Mouse (Mus musculus) heart, embryonic 13.5 days (tissue): ENCODE data around the gene Gm20538. TPM values are rescaled to one million over a fixed set of nuclear protein-coding genes. Genes with fewer than 3 reads are reported as not detected.

Source experiments
- ATAC-seq: fragments of 200-750 bp; cut with Nextera tagmentation; 2 replicates; pipeline ENCODE4 v1.8.0; 2017; ENCODE audit warnings: moderate TSS enrichment; ENCODE audit not compliant: insufficient number of reproducible peaks, low FRiP score, low TSS enrichment; ENCODE audit errors: extremely low read depth
- H3K27ac ChIP-seq: fragments of 300-500 bp; sonication (generic); replicated peaks from 2 replicates; pipeline ENCODE4 v1.5.1; 2015; ENCODE audit warnings: moderate library complexity, mild to moderate bottlenecking, inconsistent platforms
- H3K27me3 ChIP-seq: fragments of 300-500 bp; sonication (generic); replicated peaks from 2 replicates; pipeline ENCODE4 v1.6.1; 2015; ENCODE audit warnings: mild to moderate bottlenecking, inconsistent platforms
- H3K36me3 ChIP-seq: fragments of 300-500 bp; sonication (generic); 2 replicates; pipeline ENCODE4 v1.6.1; 2015; ENCODE audit warnings: mild to moderate bottlenecking, inconsistent platforms
- H3K4me1 ChIP-seq: fragments of 300-500 bp; sonication (generic); 2 replicates; pipeline ENCODE4 v1.6.1; 2015; ENCODE audit warnings: inconsistent platforms
- H3K4me2 ChIP-seq: fragments of 300-500 bp; sonication (generic); 2 replicates; pipeline ENCODE4 v1.6.1; 2015; ENCODE audit warnings: inconsistent platforms, mild to moderate bottlenecking, moderate library complexity
- H3K4me3 ChIP-seq: fragments of 300-500 bp; sonication (generic); 2 replicates; pipeline ENCODE4 v1.5.1; 2015; ENCODE audit warnings: moderate library complexity, mild to moderate bottlenecking, inconsistent platforms
- H3K9ac ChIP-seq: fragments of 300-500 bp; sonication (generic); 2 replicates; pipeline ENCODE4 v1.6.1; 2015; ENCODE audit warnings: inconsistent platforms, mild to moderate bottlenecking, moderate library complexity
- H3K9me3 ChIP-seq: fragments of 300-500 bp; sonication (generic); 2 replicates; pipeline ENCODE4 v1.6.1; 2016; ENCODE audit warnings: inconsistent platforms
- WGBS: fragments of 180-500 bp; shearing (Covaris S2); methylation state at CpG from one replicate; pipeline ENCODE4 v1.1.7; 2015; ENCODE audit warnings: mixed read lengths; 5-methylcytosine and 5-hydroxymethylcytosine counted together
- polyA plus RNA-seq: library from polyadenylated mRNA; unstranded; fragments of >200 nt; fragmentation: Nextera tagmentation; extraction: Ambion mirVana; gene quantifications from 2 replicates; pipeline ENCODE4 v1.2.1, GENCODE M21; 2015

Gm20538 gene
- polyA plus RNA-seq, 1 experiment from 2014 or later: not detected

DNA sequence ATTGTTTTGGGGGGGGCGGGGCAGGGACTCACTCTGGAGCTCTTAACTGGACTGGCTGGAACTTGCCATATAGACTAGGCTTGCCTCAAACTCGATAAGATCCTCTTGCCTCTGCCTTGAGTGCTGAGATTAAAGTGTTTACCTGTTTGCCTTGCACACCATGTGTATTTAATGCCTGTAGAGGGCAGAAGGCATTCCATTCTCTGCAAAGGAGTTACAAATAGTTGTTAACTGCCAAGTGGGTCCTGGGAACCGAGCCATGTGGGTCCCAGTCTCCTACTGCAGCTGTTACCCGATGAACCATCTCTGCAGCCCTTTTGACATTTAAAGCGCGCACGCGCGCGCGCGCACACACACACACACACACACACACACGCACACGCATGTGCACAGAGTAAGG lies 11.4 kb upstream of the Gm20538 start:
- no peak for ATAC-seq
- Histone ChIP-seq H3K4me1 (peaks cover 33% of the 10 kb centered on the region), H3K27me3 (0 out of 2 replicates have a peak, but pooled peaks cover under 1% of the 10 kb centered on the region), H3K4me3 (peak overlapping the region; percentile 92), H3K36me3 (peaks cover 51% of the 10 kb centered on the region), H3K9me3 (no peaks in the 10 kb centered on the region), H3K27ac (no peak overlapping the region), H3K9ac (peak overlapping the region; percentile 88; the same call in 1 of the 2 replicates), H3K4me2 (peak overlapping the region; percentile 83)
- 92% methylated on average over 14 of the region's 14 CpGs for WGBS

DNA sequence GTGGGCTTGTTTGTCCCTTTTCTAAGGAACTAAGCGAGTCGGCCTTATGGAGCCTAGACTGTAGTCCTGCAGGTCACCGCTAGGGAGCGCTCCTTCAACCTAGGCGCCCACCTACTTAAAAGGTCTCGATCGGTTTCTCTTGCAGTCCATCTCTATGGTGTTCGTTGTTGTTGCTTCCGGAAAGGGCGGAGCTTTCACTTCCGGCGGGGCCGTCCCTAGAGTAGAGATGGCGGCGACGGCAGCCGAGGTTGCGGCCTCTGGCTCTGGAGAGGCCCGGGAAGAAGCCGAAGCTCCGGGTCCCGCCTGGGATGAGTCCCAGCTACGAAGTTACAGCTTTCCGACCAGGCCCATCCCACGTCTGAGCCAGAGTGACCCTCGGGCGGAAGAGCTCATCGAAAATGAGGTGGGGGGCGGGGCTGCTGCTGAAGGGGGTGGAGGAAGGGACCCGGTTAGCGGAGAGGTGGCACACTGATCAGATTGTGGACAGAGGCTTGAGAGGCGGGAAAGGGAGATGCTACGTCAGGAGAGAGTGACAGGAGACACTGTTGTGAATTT lies 10.1 kb upstream of the Gm20538 start, which contains the start of gene Hif1an:
TSS of gene Hif1an (plus strand) at position 199 of the 555 bp plus-strand sequence.
- no peaks in the 10 kb centered on the region for H3K9me3 ChIP-seq
- peak within 1 kb of the TSS; percentile 88 for H3K9ac ChIP-seq
- peaks cover 39% of the 10 kb centered on the region for H3K36me3 ChIP-seq
- peak within 1 kb of the TSS; percentile 79 for H3K27ac ChIP-seq
- under 1% methylated on average over 33 of the region's 33 CpGs for WGBS
- peaks cover 12% of the 10 kb centered on the region for H3K27me3 ChIP-seq
- peak; percentile 91 for ATAC-seq
- H3K4me1 ChIP-seq: peaks cover 33% of the 10 kb centered on the region
- peak within 1 kb of the TSS; percentile 92 for H3K4me3 ChIP-seq
- H3K4me2 ChIP-seq: peak within 1 kb of the TSS; percentile 83

- ATAC-seq: peak; percentile 58
- Histone ChIP-seq H3K36me3 (peaks cover 38% of the 10 kb centered on the region), H3K9ac (peak within 1 kb of the TSS; percentile 94), H3K9me3 (no peaks in the 10 kb centered on the region), H3K27ac (peak within 1 kb of the TSS; percentile 80), H3K4me3 (peak within 1 kb of the TSS; percentile 94), H3K4me2 (peak within 1 kb of the TSS; percentile 80), H3K27me3 (peaks cover 12% of the 10 kb centered on the region), H3K4me1 (peaks cover 16% of the 10 kb centered on the region)
- WGBS: under 1% methylated on average over 50 of the region's 50 CpGs
Observed at GRCm38 (mm10) chr19:44554861-44555590, 2.4 kb upstream of the Gm20538 start, which contains the start of gene Ndufb8. TSS of gene Ndufb8 (minus strand) at chr19:44555440.

DNA sequence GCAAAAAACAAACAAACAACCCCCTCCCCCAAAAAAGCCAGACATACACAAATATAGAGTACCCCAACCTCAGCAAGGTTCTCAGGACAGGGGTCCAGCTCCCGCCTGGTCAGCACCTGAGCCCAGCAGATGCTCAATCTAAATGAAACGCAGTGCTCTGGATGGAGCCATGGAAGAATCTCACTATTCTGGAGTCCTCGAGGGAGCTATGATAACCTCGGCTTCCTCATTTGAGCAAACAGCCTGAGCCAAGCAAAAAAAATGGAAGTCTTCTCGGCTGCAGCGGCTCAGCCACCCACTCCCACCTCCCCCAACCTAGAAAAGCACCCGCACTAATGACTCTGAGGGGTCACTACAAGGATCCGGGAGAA lies 1.8 kb upstream of the Gm20538 start:
- Histone ChIP-seq H3K27me3 (peaks cover 12% of the 10 kb centered on the region), H3K4me1 (peaks cover 16% of the 10 kb centered on the region), H3K4me3 (peak overlapping the region; percentile 94), H3K36me3 (peaks cover 43% of the 10 kb centered on the region), H3K4me2 (peak overlapping the region; percentile 80), H3K27ac (peak overlapping the region; percentile 80), H3K9me3 (no peaks in the 10 kb centered on the region), H3K9ac (peak overlapping the region; percentile 94)
- no peak for ATAC-seq
- 4% methylated on average over 8 of the region's 8 CpGs for WGBS

GRCm38 (mm10) chr19:44553286-44553685 lies 655 bp upstream of the Gm20538 start:
- Histone ChIP-seq H3K4me3 (no peak overlapping the region), H3K9me3 (no peaks in the 10 kb centered on the region), H3K27ac (no peak overlapping the region), H3K4me1 (peaks cover 16% of the 10 kb centered on the region), H3K27me3 (peaks cover 5% of the 10 kb centered on the region), H3K9ac (no peak overlapping the region), H3K36me3 (peaks cover 55% of the 10 kb centered on the region), H3K4me2 (0 out of 2 replicates have a peak overlapping the region, but pooled peaks have one; percentile 80)
- 92% methylated on average over 4 of the region's 4 CpGs for WGBS
- no peak for ATAC-seq

DNA sequence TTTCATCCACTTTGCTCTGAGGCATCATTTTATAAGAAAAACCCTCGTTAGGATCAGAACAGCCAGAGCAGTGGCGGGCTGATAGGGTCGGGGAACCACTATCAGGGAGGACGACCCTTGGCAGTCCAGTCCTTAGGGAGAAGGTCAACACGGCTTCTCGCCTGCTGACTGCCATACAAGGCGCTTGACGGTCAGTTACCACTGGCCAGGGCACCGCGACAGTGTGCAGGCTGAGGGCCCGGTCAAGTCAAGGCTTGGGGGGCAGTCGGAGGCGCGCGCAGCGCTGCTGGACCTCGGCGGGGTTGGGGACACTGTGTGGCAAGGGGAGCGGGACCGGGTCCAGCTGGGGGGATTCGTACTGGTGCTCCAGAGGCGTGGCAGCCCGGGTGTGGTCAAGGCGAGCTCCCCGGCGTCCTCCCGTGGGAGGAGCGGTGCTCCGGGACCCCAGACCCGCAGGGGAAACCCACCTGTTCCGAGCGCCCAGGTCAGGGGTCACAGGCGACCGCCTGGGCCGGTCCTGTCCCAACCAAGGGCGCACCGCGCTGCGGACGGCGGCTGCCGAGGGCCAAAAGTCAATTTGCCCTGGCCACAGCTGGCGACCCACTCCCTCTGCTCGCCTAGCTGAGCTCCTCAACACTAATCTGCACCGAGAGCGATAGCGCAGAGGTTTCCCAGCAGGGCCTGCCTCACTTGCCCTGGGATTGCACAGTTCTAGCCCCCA lies 7.2 kb downstream of the Gm20538 start, which contains the start of gene Sec31b:
TSS of gene Sec31b (minus strand) at position 544 of the 721 bp plus-strand sequence.
- H3K4me2 ChIP-seq: peak within 1 kb of the TSS; percentile 94
- peaks cover 15% of the 10 kb centered on the region for H3K27me3 ChIP-seq
- H3K9me3 ChIP-seq: peaks cover 7% of the 10 kb centered on the region
- WGBS: 1% methylated on average over 47 of the region's 47 CpGs
- H3K9ac ChIP-seq: peak within 1 kb of the TSS; percentile 86
- H3K27ac ChIP-seq: no peak within 1 kb of the TSS
- peak; percentile 51 for ATAC-seq
- H3K4me3 ChIP-seq: peak within 1 kb of the TSS; percentile 67
- peaks cover 9% of the 10 kb centered on the region for H3K4me1 ChIP-seq
- peaks cover 40% of the 10 kb centered on the region for H3K36me3 ChIP-seq

GRCm38 (mm10) chr19:44544775-44545174 lies 7.9 kb downstream of the Gm20538 start:
- WGBS: 3% methylated on average over 13 of the region's 13 CpGs
- Histone ChIP-seq H3K9ac (no peak overlapping the region), H3K36me3 (peaks cover 33% of the 10 kb centered on the region), H3K4me1 (peaks cover 9% of the 10 kb centered on the region), H3K9me3 (peaks cover 11% of the 10 kb centered on the region), H3K27ac (no peak overlapping the region), H3K4me3 (peak overlapping the region; percentile 67), H3K4me2 (peak overlapping the region; percentile 94), H3K27me3 (peaks cover 15% of the 10 kb centered on the region)
- ATAC-seq: no peak

- peak overlapping the region; percentile 94 for H3K4me2 ChIP-seq
Observed at GRCm38 (mm10) chr19:44544372-44544771, 8.3 kb downstream of the Gm20538 start.

GRCm38 (mm10) chr19:44542694-44543178 lies 9.9 kb downstream of the Gm20538 start:
- Histone ChIP-seq H3K27me3 (peaks cover 15% of the 10 kb centered on the region), H3K4me2 (no peak overlapping the region), H3K9ac (no peak overlapping the region), H3K36me3 (peaks cover 12% of the 10 kb centered on the region; the same call in 1 of the 2 replicates), H3K9me3 (peaks cover 11% of the 10 kb centered on the region), H3K4me3 (no peak overlapping the region), H3K27ac (no peak overlapping the region), H3K4me1 (peaks cover 9% of the 10 kb centered on the region)
- no peak for ATAC-seq
- 79% methylated on average over 8 of the region's 8 CpGs for WGBS

More at GRCm38 (mm10) chr19:44544372-44544771, 8.3 kb downstream of the Gm20538 start:
- peaks cover 29% of the 10 kb centered on the region for H3K36me3 ChIP-seq
- ATAC-seq: no peak
- H3K4me3 ChIP-seq: no peak overlapping the region
- WGBS: 66% methylated on average over 10 of the region's 10 CpGs
- peaks cover 9% of the 10 kb centered on the region for H3K4me1 ChIP-seq
- H3K27ac ChIP-seq: no peak overlapping the region
- peaks cover 11% of the 10 kb centered on the region for H3K9me3 ChIP-seq
- peaks cover 15% of the 10 kb centered on the region for H3K27me3 ChIP-seq
- H3K9ac ChIP-seq: no peak overlapping the region

DNA sequence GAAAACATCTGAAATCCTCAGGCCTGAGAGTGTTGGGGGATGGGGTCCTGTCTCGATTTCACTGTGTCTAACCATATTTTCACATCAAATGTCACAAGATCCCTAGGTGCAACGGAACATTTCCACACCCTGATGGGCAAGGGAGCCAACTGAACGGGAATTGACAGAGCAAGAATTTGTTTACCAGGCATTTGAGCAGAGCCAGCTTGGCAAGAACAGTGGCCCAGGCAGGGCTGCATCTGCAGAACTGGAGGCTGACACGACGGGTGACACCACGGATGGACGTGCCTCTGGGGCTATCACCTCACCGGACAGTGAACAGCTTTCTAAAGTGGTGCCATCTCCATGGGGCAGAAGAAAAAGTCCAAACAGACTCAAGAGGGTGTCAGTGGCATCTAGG lies 15.2 kb downstream of the Gm20538 start:
- Histone ChIP-seq H3K27me3 (0 out of 2 replicates have a peak, but pooled peaks cover 7% of the 10 kb centered on the region), H3K27ac (no peak overlapping the region), H3K36me3 (peaks cover 9% of the 10 kb centered on the region; the same call in 1 of the 2 replicates), H3K4me2 (no peak overlapping the region), H3K4me1 (no peaks in the 10 kb centered on the region), H3K4me3 (no peak overlapping the region), H3K9me3 (peaks cover 11% of the 10 kb centered on the region), H3K9ac (no peak overlapping the region)
- WGBS: 73% methylated on average over 8 of the region's 8 CpGs
- no peak for ATAC-seq

DNA sequence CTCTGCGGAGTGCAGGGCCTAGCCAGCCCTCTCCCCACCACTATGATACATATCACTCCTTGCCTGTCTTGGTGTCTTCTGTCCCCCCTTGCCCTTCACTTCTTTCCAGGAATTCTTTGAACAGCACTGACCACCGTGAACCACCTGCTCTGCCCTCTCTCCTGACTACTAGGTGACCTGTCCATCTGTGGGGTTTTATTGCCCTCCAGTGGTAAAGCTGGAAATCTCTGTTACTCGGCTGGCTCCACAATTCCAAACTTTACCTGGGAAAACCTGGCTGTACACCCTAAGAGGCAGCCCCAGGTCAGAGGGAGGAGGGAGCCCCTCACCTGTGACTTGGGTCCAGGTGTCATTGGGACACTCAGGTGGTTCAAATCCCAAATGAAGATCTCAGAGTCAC lies 17.3 kb downstream of the Gm20538 start:
- no peak overlapping the region for H3K27ac ChIP-seq
- 0 out of 2 replicates have a peak, but pooled peaks cover 4% of the 10 kb centered on the region for H3K9me3 ChIP-seq
- ATAC-seq: no peak
- no peak overlapping the region for H3K4me3 ChIP-seq
- H3K27me3 ChIP-seq: peaks cover 23% of the 10 kb centered on the region
- no peak overlapping the region for H3K4me2 ChIP-seq
- H3K9ac ChIP-seq: no peak overlapping the region
- H3K4me1 ChIP-seq: no peaks in the 10 kb centered on the region
- WGBS: 33% methylated on average over 3 of the region's 3 CpGs
- no peaks in the 10 kb centered on the region for H3K36me3 ChIP-seq
